Mouse (Mus musculus) heart, embryonic 15.5 days (tissue): Measurements from ENCODE around the gene Rbfox1. TPM values are rescaled to one million over a fixed set of nuclear protein-coding genes. Genes with fewer than 3 reads are reported as not detected.

Experiments
- ATAC-seq: fragments of 200-750 bp; cut with Nextera tagmentation; replicated peaks from 2 replicates; pipeline ENCODE4 v1.8.0; 2017; ENCODE audit warnings: low read depth, moderate TSS enrichment; ENCODE audit not compliant: insufficient number of reproducible peaks, insufficient read depth, low FRiP score
- H3K27ac ChIP-seq: fragments of 300-500 bp; sonication (generic); 2 replicates; pipeline ENCODE4 v1.5.1; 2015; ENCODE audit warnings: mild to moderate bottlenecking, inconsistent platforms
- H3K27me3 ChIP-seq: fragments of 300-500 bp; sonication (generic); 2 replicates; pipeline ENCODE4 v1.6.1; 2015; ENCODE audit warnings: inconsistent platforms
- H3K36me3 ChIP-seq: fragments of 300-500 bp; sonication (generic); 2 replicates; pipeline ENCODE4 v1.6.1; 2015; ENCODE audit warnings: mild to moderate bottlenecking, inconsistent platforms
- H3K4me1 ChIP-seq: fragments of 300-500 bp; sonication (generic); replicated peaks from 2 replicates; pipeline ENCODE4 v1.6.1; 2015; ENCODE audit warnings: inconsistent platforms
- H3K4me2 ChIP-seq: fragments of 300-500 bp; sonication (generic); 2 replicates; pipeline ENCODE4 v1.6.1; 2015; ENCODE audit warnings: inconsistent platforms, mild to moderate bottlenecking, moderate library complexity
- H3K4me3 ChIP-seq: fragments of 300-500 bp; sonication (generic); 2 replicates; pipeline ENCODE4 v1.5.1; 2015; ENCODE audit warnings: mild to moderate bottlenecking, inconsistent platforms
- H3K9ac ChIP-seq: fragments of 300-500 bp; sonication (generic); 2 replicates; pipeline ENCODE4 v1.6.1; 2015; ENCODE audit warnings: mild to moderate bottlenecking, inconsistent platforms
- H3K9me3 ChIP-seq: fragments of 300-500 bp; sonication (generic); replicated peaks from 2 replicates; pipeline ENCODE4 v1.6.1; 2016; ENCODE audit warnings: inconsistent platforms
- whole genome bisulfite sequencing: fragments of 180-500 bp; shearing (Covaris S2); methylation state at CpG from one replicate; pipeline ENCODE4 v1.1.7; 2015; ENCODE audit warnings: mixed read lengths; 5-methylcytosine and 5-hydroxymethylcytosine counted together
- polyA plus RNA-seq: library from polyadenylated mRNA; unstranded; fragments of >200 nt; fragmentation: Nextera tagmentation; extraction: Ambion mirVana; gene quantifications from 2 replicates; pipeline ENCODE4 v1.2.1, GENCODE M21; 2015

Gene Rbfox1
- 4.9 and 8.5 TPM in 2 replicates for polyA plus RNA-seq

DNA sequence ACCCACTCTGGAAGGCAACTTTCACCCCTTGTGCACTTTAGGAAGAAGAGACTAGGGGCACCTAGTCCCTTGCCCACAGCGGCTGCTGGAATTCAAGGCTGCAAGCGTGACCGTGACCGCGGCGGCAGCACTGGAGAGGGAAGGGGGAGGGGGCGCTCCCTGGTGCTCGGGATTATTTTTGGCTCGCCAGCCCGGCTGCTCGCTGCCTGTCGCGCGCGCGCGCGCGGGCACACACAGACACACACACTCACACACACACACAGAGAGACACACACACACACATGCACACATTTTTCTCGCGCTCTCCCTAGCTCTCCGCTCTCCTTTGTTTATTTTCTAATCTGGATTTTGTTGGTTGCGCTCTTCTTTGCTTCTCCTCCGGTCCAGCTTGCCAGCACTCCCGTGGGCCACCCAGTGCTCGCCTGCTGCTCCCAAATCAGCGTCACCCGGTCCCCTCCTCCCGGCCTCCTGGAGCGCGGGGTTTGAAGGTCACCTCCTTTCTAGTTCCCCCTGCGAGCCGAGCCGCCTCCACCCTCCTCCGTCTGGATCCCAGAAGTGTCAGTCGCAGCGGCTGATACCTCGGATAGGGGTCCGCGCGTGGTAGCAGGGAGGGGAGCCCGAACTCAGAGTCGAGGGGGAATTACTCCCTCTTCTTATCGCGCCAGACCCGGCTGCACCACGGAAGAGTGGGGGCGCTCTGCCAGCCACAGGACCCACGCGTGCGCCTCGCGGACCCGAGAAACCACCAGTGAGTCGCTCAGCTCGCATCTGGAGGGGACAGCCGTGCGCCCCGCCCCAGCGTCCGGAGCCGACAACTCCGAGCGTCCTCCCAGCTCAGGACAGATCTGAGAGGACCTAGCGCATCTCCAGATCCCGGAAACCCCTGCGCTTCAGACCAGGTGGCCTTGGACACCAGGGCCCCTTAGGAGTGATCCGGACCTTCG lies at the start of gene Rbfox1:
Gene Rbfox1 (plus strand): TSS at position 610 of the 944 bp plus-strand sequence.
- 1% methylated on average over 65 of the region's 69 CpGs for WGBS
- Histone ChIP-seq H3K4me2 (peak within 1 kb of the TSS; percentile 84), H3K4me3 (peak within 1 kb of the TSS; percentile 45), H3K9ac (0 out of 2 replicates have a peak within 1 kb of the TSS, but pooled peaks have one; percentile 25), H3K4me1 (peaks cover 13% of the 10 kb centered on the region; the same call in 1 of the 2 replicates), H3K27ac (no peak within 1 kb of the TSS), H3K27me3 (peaks cover 41% of the 10 kb centered on the region), H3K9me3 (no peaks in the 10 kb centered on the region), H3K36me3 (no peaks in the 10 kb centered on the region)
- no peak; the same call in 1 of the 2 replicates for ATAC-seq

DNA sequence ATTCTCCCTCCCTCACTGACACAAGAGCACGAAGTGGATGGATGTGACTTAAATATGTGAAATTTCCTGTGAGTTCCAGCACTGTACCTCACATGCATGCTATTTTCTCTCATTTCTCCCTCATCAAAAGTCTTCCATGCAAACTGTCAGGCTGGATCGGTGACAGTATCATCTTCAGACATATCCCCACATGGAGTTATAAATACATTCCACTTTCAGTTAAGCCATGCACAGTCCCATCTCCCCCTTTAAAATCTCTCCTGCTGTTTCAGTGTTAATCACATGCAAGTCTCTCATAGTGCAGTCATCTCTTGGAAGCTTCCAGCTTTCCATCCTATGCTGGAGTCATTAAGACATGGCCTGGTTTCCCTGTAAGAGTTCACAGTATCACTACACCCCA lies 48.4 kb upstream of the Rbfox1 start:
- H3K36me3 ChIP-seq: no peaks in the 10 kb centered on the region
- 66% methylated on average over 2 of the region's 2 CpGs for WGBS
- ATAC-seq: no peak
- no peaks in the 10 kb centered on the region for H3K9me3 ChIP-seq
- no peak overlapping the region for H3K27ac ChIP-seq
- H3K27me3 ChIP-seq: no peaks in the 10 kb centered on the region
- H3K9ac ChIP-seq: no peak overlapping the region
- H3K4me2 ChIP-seq: no peak overlapping the region
- no peak overlapping the region for H3K4me3 ChIP-seq
- no peaks in the 10 kb centered on the region for H3K4me1 ChIP-seq

DNA sequence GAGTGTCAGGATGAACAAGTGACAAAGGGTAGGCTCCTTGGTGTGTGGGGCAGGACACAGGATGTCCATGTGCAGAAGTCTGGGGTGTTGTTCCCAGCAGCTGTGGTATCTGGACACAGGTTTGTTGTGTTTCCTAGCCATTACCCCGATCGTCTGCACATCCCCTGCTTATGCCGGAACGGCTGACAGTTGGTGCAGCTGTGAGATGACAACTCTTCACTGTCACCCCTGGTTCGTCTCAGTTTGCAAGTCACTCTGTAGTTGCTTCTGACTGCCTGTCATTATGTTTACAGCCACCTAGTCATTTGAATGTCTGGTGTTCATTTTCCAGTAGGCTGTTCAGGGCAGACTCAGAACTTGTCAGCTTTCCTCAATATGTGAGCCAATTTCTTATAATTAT lies 44.0 kb upstream of the Rbfox1 start:
- H3K4me2 ChIP-seq: no peak overlapping the region
- no peak overlapping the region for H3K27ac ChIP-seq
- WGBS: 22% methylated on average over 5 of the region's 5 CpGs
- no peak for ATAC-seq
- no peaks in the 10 kb centered on the region for H3K9me3 ChIP-seq
- H3K36me3 ChIP-seq: no peaks in the 10 kb centered on the region
- no peak overlapping the region for H3K9ac ChIP-seq
- H3K4me1 ChIP-seq: no peaks in the 10 kb centered on the region
- no peak overlapping the region for H3K4me3 ChIP-seq
- no peaks in the 10 kb centered on the region for H3K27me3 ChIP-seq

DNA sequence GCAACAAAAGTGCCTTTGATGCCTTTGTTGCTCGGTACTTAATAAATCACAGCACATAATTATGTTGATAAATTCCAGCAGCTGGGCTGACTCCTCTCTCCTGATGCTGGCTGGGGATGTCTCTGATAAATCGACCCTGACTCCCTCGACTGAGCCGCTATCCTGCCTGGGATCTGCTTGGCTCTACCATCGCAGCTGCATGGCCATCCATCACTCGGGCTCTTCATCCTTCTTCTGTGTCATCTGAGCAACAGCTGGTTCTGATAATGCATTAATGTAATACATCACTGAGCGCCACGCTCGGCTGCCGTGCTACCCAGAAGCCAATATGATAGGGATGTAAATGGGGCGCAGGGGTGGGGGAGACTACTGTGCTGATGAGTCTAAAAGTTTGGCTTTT lies 39.5 kb upstream of the Rbfox1 start:
- H3K27me3 ChIP-seq: no peaks in the 10 kb centered on the region
- no peaks in the 10 kb centered on the region for H3K9me3 ChIP-seq
- no peak overlapping the region for H3K4me3 ChIP-seq
- H3K27ac ChIP-seq: no peak overlapping the region
- ATAC-seq: no peak
- WGBS: 55% methylated on average over 11 of the region's 11 CpGs
- no peaks in the 10 kb centered on the region for H3K36me3 ChIP-seq
- H3K4me1 ChIP-seq: peaks cover 13% of the 10 kb centered on the region
- no peak overlapping the region for H3K4me2 ChIP-seq
- H3K9ac ChIP-seq: no peak overlapping the region

DNA sequence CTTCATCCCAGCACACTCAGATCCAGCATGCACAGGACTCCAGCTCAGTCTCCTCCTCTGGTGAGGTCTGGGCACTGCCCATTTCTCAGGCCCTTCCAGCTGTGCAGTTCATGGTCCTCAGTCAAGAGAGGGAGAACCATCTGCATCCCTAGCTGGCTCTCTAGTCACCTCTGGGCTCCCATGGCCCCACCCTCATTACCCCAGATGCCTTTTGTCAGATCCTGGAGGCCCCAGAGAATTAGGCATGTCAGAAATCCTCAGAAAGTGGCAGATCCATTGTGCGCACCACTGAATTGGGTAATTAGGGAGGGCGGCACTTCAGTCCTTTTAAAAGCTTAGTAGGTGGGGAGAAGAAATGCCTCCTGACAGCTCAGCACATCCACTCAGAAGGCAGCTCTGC lies 32.1 kb upstream of the Rbfox1 start:
- no peak overlapping the region for H3K9ac ChIP-seq
- no peak overlapping the region for H3K27ac ChIP-seq
- no peaks in the 10 kb centered on the region for H3K9me3 ChIP-seq
- ATAC-seq: no peak
- H3K4me2 ChIP-seq: no peak overlapping the region
- no peaks in the 10 kb centered on the region for H3K27me3 ChIP-seq
- 74% methylated on average over 2 of the region's 2 CpGs for WGBS
- no peak overlapping the region for H3K4me3 ChIP-seq
- peaks cover 5% of the 10 kb centered on the region for H3K4me1 ChIP-seq
- H3K36me3 ChIP-seq: no peaks in the 10 kb centered on the region

DNA sequence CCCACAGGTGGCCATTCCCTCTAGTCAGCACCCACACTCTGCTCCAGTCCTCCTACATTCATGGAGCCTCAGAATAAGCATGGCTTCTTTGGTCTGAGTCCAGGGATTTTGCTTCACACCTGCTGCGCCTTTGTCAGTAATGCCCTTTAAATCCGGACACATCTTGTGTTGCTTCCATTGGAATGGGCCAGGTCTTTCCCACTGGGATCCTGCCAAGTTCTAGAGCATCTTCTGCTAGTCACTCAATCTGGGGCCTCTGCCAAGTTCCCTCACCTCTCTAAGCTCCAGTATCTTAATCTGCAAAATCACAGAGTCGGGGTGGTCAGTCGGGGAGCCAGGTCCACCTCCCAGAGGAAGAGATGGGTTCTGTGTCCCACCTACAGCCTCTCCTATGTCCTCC lies 20.8 kb upstream of the Rbfox1 start:
- H3K9ac ChIP-seq: no peak overlapping the region
- ATAC-seq: no peak
- no peak overlapping the region for H3K4me2 ChIP-seq
- H3K27me3 ChIP-seq: no peaks in the 10 kb centered on the region
- H3K9me3 ChIP-seq: no peaks in the 10 kb centered on the region
- no peak overlapping the region for H3K27ac ChIP-seq
- no peaks in the 10 kb centered on the region for H3K36me3 ChIP-seq
- no peak overlapping the region for H3K4me3 ChIP-seq
- H3K4me1 ChIP-seq: no peaks in the 10 kb centered on the region
- 76% methylated on average over 4 of the region's 4 CpGs for WGBS

DNA sequence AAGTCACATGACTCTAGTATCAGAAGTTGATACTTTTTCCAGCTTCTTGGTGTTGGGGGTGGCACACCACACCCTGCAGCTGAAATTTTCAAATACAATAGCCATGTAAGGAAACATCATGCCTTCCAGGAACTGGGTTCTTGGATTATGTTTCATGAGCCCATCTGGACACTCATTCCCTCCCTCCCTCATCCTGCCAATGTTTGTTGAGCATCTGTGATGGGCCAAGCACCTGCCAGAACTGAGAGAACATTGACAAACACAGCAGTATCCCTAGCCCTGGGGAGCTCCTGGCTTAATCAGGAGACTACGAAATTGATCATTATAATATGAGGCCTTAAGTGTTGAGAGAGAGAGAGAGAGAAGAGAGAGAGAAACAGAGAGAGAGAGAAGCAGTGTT lies 18.2 kb upstream of the Rbfox1 start:
- Histone ChIP-seq H3K27ac (no peak overlapping the region), H3K9me3 (no peaks in the 10 kb centered on the region), H3K27me3 (no peaks in the 10 kb centered on the region), H3K4me2 (no peak overlapping the region), H3K9ac (no peak overlapping the region), H3K36me3 (no peaks in the 10 kb centered on the region), H3K4me3 (no peak overlapping the region), H3K4me1 (no peaks in the 10 kb centered on the region)
- 62% methylated on average over 1 of the region's 1 CpGs for WGBS
- ATAC-seq: no peak

DNA sequence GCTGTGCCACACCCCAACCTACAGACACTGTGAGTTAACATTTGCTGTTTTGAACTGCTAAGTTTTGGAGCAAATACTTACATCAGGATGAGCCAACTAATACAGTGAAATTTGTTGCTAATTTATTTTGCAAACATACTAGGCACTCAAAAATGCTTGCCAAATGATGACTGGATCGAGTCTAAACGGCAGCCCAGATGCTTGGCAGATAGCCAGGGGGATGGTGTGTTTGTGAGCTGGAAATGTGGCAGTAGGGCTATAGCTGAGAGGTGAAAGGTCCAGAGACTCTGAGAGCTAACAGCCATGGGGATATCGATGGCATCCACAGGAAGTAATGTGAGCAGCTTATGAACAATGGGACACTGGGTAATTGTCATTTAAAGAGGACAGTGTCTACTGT lies 14.8 kb upstream of the Rbfox1 start:
- Histone ChIP-seq H3K4me1 (no peaks in the 10 kb centered on the region), H3K27me3 (no peaks in the 10 kb centered on the region), H3K4me3 (no peak overlapping the region), H3K27ac (no peak overlapping the region), H3K36me3 (no peaks in the 10 kb centered on the region), H3K9me3 (no peaks in the 10 kb centered on the region), H3K4me2 (no peak overlapping the region), H3K9ac (no peak overlapping the region)
- whole genome bisulfite sequencing: 47% methylated on average over 3 of the region's 3 CpGs
- ATAC-seq: no peak

DNA sequence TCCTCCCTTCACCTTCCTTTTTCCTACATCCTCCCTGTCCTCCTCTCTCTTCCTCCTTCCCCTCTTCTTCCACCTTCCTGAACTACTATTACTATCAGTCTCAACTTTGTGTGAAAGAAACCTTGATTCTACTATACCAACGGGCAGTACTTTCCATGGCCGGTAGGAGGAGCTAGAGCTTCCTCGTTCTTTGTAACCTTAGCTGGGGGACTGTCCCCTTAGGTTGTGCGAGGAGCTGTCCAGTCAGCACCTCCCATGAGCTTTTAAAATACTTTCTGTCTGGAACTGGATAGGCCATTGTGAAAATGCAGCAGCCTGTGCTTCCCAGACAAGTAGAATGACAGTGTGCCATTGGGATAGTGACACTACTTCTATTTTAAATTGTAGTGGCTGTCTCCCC lies 3.3 kb upstream of the Rbfox1 start:
- H3K4me2 ChIP-seq: no peak overlapping the region
- H3K36me3 ChIP-seq: no peaks in the 10 kb centered on the region
- 0% methylated on average over 4 of the region's 4 CpGs for WGBS
- H3K27ac ChIP-seq: no peak overlapping the region
- peaks cover 13% of the 10 kb centered on the region; the same call in 1 of the 2 replicates for H3K4me1 ChIP-seq
- no peak overlapping the region for H3K4me3 ChIP-seq
- H3K9me3 ChIP-seq: no peaks in the 10 kb centered on the region
- no peak for ATAC-seq
- peaks cover 37% of the 10 kb centered on the region for H3K27me3 ChIP-seq
- H3K9ac ChIP-seq: no peak overlapping the region

DNA sequence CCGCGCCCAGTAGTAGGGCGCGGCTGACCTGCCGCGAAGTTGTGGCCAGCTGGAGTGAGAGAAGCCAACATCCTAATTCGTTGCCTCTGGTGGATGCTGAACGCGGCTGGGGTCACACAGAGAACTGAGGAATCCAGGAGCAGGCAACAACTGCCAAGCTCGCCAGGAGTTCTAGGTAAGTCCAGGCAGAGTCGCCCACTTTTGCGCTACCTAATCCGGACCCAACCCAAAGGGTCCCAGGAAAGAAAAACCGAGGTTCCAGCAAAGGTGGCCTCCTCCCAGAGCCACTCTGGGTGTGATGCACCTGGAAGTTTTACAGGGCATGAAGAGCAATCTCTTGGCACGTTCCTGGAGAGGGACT lies 515 bp downstream of the Rbfox1 start:
- no peaks in the 10 kb centered on the region for H3K36me3 ChIP-seq
- WGBS: 7% methylated on average over 15 of the region's 15 CpGs
- H3K4me1 ChIP-seq: peaks cover 13% of the 10 kb centered on the region; the same call in 1 of the 2 replicates
- H3K4me3 ChIP-seq: peak overlapping the region; percentile 45
- peak overlapping the region; percentile 84 for H3K4me2 ChIP-seq
- H3K9ac ChIP-seq: 0 out of 2 replicates have a peak overlapping the region, but pooled peaks have one; percentile 25
- no peaks in the 10 kb centered on the region for H3K9me3 ChIP-seq
- no peak overlapping the region for H3K27ac ChIP-seq
- no peak for ATAC-seq
- peaks cover 41% of the 10 kb centered on the region for H3K27me3 ChIP-seq

DNA sequence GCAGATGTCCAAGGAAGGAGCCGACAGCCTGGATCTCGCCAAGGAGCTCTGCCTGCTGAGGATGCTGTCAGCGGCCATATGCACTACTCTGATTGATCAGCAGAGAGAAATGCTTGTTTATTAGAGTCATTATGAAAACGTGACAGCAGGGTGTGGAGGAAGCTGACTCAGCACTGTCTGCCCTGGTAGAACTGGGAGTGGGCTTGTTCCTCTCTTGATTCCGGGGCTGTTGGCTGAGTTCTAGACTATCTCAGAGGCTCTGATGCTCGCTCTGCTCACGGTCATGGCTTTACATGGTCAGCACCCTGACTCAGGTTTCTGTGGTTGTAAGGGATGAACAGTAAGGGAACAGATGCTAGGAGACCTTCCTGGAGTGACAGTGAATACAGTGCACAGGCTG lies 10.4 kb downstream of the Rbfox1 start:
- H3K4me3 ChIP-seq: no peak overlapping the region
- H3K27me3 ChIP-seq: no peaks in the 10 kb centered on the region
- no peaks in the 10 kb centered on the region for H3K4me1 ChIP-seq
- no peaks in the 10 kb centered on the region for H3K36me3 ChIP-seq
- H3K27ac ChIP-seq: no peak overlapping the region
- ATAC-seq: no peak
- H3K9me3 ChIP-seq: no peaks in the 10 kb centered on the region
- WGBS: 63% methylated on average over 7 of the region's 7 CpGs
- no peak overlapping the region for H3K9ac ChIP-seq
- H3K4me2 ChIP-seq: no peak overlapping the region

DNA sequence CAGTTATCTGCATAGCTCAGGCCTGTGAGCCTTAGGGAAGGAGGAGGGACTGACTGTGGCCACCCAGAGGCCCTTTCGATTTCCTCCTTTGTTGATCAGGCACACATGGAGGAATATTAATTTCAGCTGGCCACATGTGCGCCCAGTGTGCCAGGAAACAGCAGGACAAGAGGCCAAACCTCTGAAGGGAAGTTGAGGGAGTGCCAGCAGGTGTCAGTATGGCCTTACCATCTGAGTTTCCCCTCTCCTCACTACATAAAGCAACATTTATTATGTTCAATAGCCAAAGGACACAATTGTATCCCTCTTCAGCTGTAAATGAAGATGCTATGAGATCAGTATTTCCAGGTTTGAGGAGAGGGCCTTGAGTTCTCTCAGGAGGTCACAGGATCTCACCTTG lies 13.2 kb downstream of the Rbfox1 start:
- WGBS: 51% methylated on average over 2 of the region's 2 CpGs
- no peaks in the 10 kb centered on the region for H3K36me3 ChIP-seq
- no peak overlapping the region for H3K27ac ChIP-seq
- no peak overlapping the region for H3K4me2 ChIP-seq
- ATAC-seq: no peak
- no peak overlapping the region for H3K4me3 ChIP-seq
- no peaks in the 10 kb centered on the region for H3K9me3 ChIP-seq
- no peak overlapping the region for H3K9ac ChIP-seq
- no peaks in the 10 kb centered on the region for H3K27me3 ChIP-seq
- H3K4me1 ChIP-seq: no peaks in the 10 kb centered on the region
